Mouse (Mus musculus): ENCODE results near the gene Spint2. TPM values are rescaled to one million over a fixed set of nuclear protein-coding genes. Genes with fewer than 3 reads are reported as not detected.

Spint2 gene
- polyA plus RNA-seq, 1 experiment from 2014 or later, result 399 TPM

- peak overlapping the region; percentile 58 for H3K4me3 ChIP-seq (replicated peaks; ENCODE audit: low read length)
- WGBS, result 46% methylated on average over 9 of the region's 9 CpGs
- no peak overlapping the region for H3K27ac ChIP-seq (ENCODE audit: low read length)
- H3K9ac ChIP-seq (ENCODE audit: low read length), result peak overlapping the region; percentile 70; the same call in 1 of the 2 replicates
- no peaks in the 10 kb centered on the region for H3K36me3 ChIP-seq (ENCODE audit: control insufficient read depth, insufficient read depth, low read length)
- peaks cover 18% of the 10 kb centered on the region; the same call in 1 of the 2 replicates for H3K27me3 ChIP-seq (ENCODE audit: control insufficient read depth, insufficient read depth, low read length)
- H3K4me2 ChIP-seq (ENCODE audit: low read depth, low read length), result peak overlapping the region; percentile 97
- peaks cover 40% of the 10 kb centered on the region for H3K4me1 ChIP-seq (ENCODE audit: control insufficient read depth, insufficient read depth, low read length)
- ATAC-seq (ENCODE audit: insufficient read depth, low FRiP score), result no peak
- H3K9me3 ChIP-seq (replicated peaks; ENCODE audit: control insufficient read depth, low read length), result no peaks in the 10 kb centered on the region
Observed at GRCm38 (mm10) chr7:29305263-29305988, 23.7 kb upstream of the Spint2 start.

GRCm38 (mm10) chr7:29304463-29305262, 23.0 kb upstream of the Spint2 start:
- Histone ChIP-seq H3K4me1 (ENCODE audit: control insufficient read depth, insufficient read depth, low read length) (peaks cover 39% of the 10 kb centered on the region), H3K4me3 (replicated peaks; ENCODE audit: low read length) (peak overlapping the region; percentile 58), H3K4me2 (ENCODE audit: low read depth, low read length) (peak overlapping the region; percentile 97), H3K27me3 (ENCODE audit: control insufficient read depth, insufficient read depth, low read length) (peaks cover 18% of the 10 kb centered on the region; the same call in 1 of the 2 replicates), H3K27ac (ENCODE audit: low read length) (no peak overlapping the region), H3K9ac (ENCODE audit: low read length) (peak overlapping the region; percentile 70), H3K9me3 (replicated peaks; ENCODE audit: control insufficient read depth, low read length) (no peaks in the 10 kb centered on the region), H3K36me3 (ENCODE audit: control insufficient read depth, insufficient read depth, low read length) (no peaks in the 10 kb centered on the region)
- under 1% methylated on average over 48 of the region's 48 CpGs for WGBS
- ATAC-seq (ENCODE audit: insufficient read depth, low FRiP score), result no peak

GRCm38 (mm10) chr7:29303738-29304462, 22.2 kb upstream of the Spint2 start, which contains the start of gene Dpf1:
TSS of gene Dpf1 (plus strand) at chr7:29303951.
- peaks cover 32% of the 10 kb centered on the region for H3K4me1 ChIP-seq (ENCODE audit: control insufficient read depth, insufficient read depth, low read length)
- WGBS, result under 1% methylated on average over 65 of the region's 67 CpGs
- ATAC-seq (ENCODE audit: insufficient read depth, low FRiP score), result peak; percentile 88
- H3K4me3 ChIP-seq (replicated peaks; ENCODE audit: low read length), result peak within 1 kb of the TSS; percentile 58
- no peaks in the 10 kb centered on the region for H3K36me3 ChIP-seq (ENCODE audit: control insufficient read depth, insufficient read depth, low read length)
- H3K9me3 ChIP-seq (replicated peaks; ENCODE audit: control insufficient read depth, low read length), result no peaks in the 10 kb centered on the region
- no peak within 1 kb of the TSS for H3K27ac ChIP-seq (ENCODE audit: low read length)
- H3K27me3 ChIP-seq (ENCODE audit: control insufficient read depth, insufficient read depth, low read length), result peaks cover 16% of the 10 kb centered on the region; the same call in 1 of the 2 replicates
- peak within 1 kb of the TSS; percentile 70 for H3K9ac ChIP-seq (ENCODE audit: low read length)
- peak within 1 kb of the TSS; percentile 97 for H3K4me2 ChIP-seq (ENCODE audit: low read depth, low read length)

GRCm38 (mm10) chr7:29302641-29303040, 20.9 kb upstream of the Spint2 start:
- Histone ChIP-seq H3K9me3 (replicated peaks; ENCODE audit: control insufficient read depth, low read length) (no peaks in the 10 kb centered on the region), H3K4me3 (replicated peaks; ENCODE audit: low read length) (no peak overlapping the region), H3K9ac (ENCODE audit: low read length) (no peak overlapping the region), H3K27ac (ENCODE audit: low read length) (no peak overlapping the region), H3K4me1 (ENCODE audit: control insufficient read depth, insufficient read depth, low read length) (peaks cover 24% of the 10 kb centered on the region), H3K27me3 (ENCODE audit: control insufficient read depth, insufficient read depth, low read length) (peaks cover 16% of the 10 kb centered on the region; the same call in 1 of the 2 replicates), H3K4me2 (ENCODE audit: low read depth, low read length) (no peak overlapping the region), H3K36me3 (ENCODE audit: control insufficient read depth, insufficient read depth, low read length) (no peaks in the 10 kb centered on the region)
- ATAC-seq (ENCODE audit: insufficient read depth, low FRiP score), result no peak
- whole genome bisulfite sequencing, result 56% methylated on average over 7 of the region's 7 CpGs

DNA sequence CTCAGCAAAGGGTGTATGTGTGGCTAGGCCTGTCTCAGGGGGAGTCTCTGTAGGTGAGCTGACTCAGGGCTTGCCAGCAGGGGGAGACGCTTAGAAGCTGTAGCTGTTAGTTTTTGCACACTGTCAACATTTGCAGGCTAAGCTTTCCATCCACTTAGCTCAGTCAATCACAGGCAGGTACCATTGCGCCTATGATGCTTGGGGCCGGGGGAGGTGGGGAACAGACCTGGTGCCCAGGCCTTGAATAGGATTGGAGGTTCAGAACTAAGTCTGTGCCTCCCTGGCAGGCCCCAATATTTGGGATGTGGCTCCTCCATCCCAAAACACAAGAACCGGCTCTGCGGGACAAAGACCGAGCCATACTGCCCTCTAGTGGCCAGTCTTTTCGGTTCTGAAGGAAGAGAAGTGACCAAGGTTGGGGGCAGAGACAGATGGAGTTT, 19.4 kb upstream of the Spint2 start:
- Histone ChIP-seq H3K36me3 (ENCODE audit: control insufficient read depth, insufficient read depth, low read length) (no peaks in the 10 kb centered on the region), H3K9me3 (replicated peaks; ENCODE audit: control insufficient read depth, low read length) (no peaks in the 10 kb centered on the region), H3K4me1 (ENCODE audit: control insufficient read depth, insufficient read depth, low read length) (peaks cover 16% of the 10 kb centered on the region), H3K4me2 (ENCODE audit: low read depth, low read length) (no peak overlapping the region), H3K27me3 (ENCODE audit: control insufficient read depth, insufficient read depth, low read length) (peaks cover 16% of the 10 kb centered on the region; the same call in 1 of the 2 replicates), H3K4me3 (replicated peaks; ENCODE audit: low read length) (no peak overlapping the region), H3K27ac (ENCODE audit: low read length) (no peak overlapping the region), H3K9ac (ENCODE audit: low read length) (no peak overlapping the region)
- no peak for ATAC-seq (ENCODE audit: insufficient read depth, low FRiP score)
- WGBS, result 4% methylated on average over 7 of the region's 7 CpGs

GRCm38 (mm10) chr7:29296998-29297397, 15.3 kb upstream of the Spint2 start:
- 7% methylated on average over 10 of the region's 10 CpGs for WGBS

GRCm38 (mm10) chr7:29295861-29296647, 14.3 kb upstream of the Spint2 start:
- Histone ChIP-seq H3K4me1 (ENCODE audit: control insufficient read depth, insufficient read depth, low read length) (peaks cover 26% of the 10 kb centered on the region), H3K4me2 (ENCODE audit: low read depth, low read length) (no peak overlapping the region), H3K9me3 (replicated peaks; ENCODE audit: control insufficient read depth, low read length) (no peaks in the 10 kb centered on the region), H3K4me3 (replicated peaks; ENCODE audit: low read length) (no peak overlapping the region), H3K36me3 (ENCODE audit: control insufficient read depth, insufficient read depth, low read length) (no peaks in the 10 kb centered on the region), H3K27me3 (ENCODE audit: control insufficient read depth, insufficient read depth, low read length) (no peaks in the 10 kb centered on the region), H3K27ac (ENCODE audit: low read length) (no peak overlapping the region), H3K9ac (ENCODE audit: low read length) (no peak overlapping the region)
- 75% methylated on average over 24 of the region's 24 CpGs for WGBS
- ATAC-seq (ENCODE audit: insufficient read depth, low FRiP score), result no peak

More at GRCm38 (mm10) chr7:29296998-29297397, 15.3 kb upstream of the Spint2 start:
- no peak; the same call in 1 of the 2 replicates for ATAC-seq (ENCODE audit: insufficient read depth, low FRiP score)
- Histone ChIP-seq H3K36me3 (ENCODE audit: control insufficient read depth, insufficient read depth, low read length) (no peaks in the 10 kb centered on the region), H3K4me3 (replicated peaks; ENCODE audit: low read length) (no peak overlapping the region), H3K9me3 (replicated peaks; ENCODE audit: control insufficient read depth, low read length) (no peaks in the 10 kb centered on the region), H3K9ac (ENCODE audit: low read length) (no peak overlapping the region), H3K4me2 (ENCODE audit: low read depth, low read length) (no peak overlapping the region), H3K27me3 (ENCODE audit: control insufficient read depth, insufficient read depth, low read length) (no peaks in the 10 kb centered on the region; the same call in 1 of the 2 replicates), H3K27ac (ENCODE audit: low read length) (no peak overlapping the region), H3K4me1 (ENCODE audit: control insufficient read depth, insufficient read depth, low read length) (peaks cover 19% of the 10 kb centered on the region)

DNA sequence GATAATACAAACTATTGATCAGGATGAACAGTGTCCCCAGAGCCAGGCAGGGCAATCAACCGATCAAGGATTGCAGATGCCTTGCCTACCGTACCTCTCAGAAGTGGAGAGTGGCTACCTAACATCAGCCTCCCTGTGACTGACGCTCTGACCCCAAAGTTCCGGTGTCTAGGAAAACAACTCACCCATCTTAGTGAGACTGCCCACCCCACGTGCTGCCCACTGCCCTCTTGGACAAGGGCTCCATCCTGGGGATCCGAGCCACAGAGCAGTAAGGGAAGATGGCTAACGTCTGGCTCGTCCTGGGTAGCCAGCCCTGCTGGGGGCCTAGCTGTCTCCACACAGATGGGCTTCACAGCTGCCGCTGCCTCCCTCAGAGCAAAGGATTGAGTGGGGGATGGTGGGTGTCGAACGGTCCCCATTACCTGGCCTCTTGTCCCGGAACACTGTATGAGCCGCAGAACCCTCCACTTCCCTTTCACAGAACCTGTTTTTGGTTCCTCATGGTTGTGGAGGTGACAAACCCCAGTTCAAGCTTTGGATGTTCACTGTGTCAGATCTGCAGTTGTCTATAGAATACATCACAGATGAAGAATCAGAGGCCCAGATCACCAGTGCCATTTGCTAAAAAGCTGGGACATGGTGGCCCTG, 12.5 kb upstream of the Spint2 start:
- peaks cover 35% of the 10 kb centered on the region for H3K4me1 ChIP-seq (ENCODE audit: control insufficient read depth, insufficient read depth, low read length)
- H3K4me2 ChIP-seq (ENCODE audit: low read depth, low read length), result no peak overlapping the region
- WGBS, result 72% methylated on average over 13 of the region's 13 CpGs
- no peak overlapping the region for H3K9ac ChIP-seq (ENCODE audit: low read length)
- no peaks in the 10 kb centered on the region for H3K27me3 ChIP-seq (ENCODE audit: control insufficient read depth, insufficient read depth, low read length)
- no peak overlapping the region for H3K27ac ChIP-seq (ENCODE audit: low read length)
- ATAC-seq (ENCODE audit: insufficient read depth, low FRiP score), result no peak
- H3K4me3 ChIP-seq (replicated peaks; ENCODE audit: low read length), result no peak overlapping the region
- H3K36me3 ChIP-seq (ENCODE audit: control insufficient read depth, insufficient read depth, low read length), result no peaks in the 10 kb centered on the region
- no peaks in the 10 kb centered on the region for H3K9me3 ChIP-seq (replicated peaks; ENCODE audit: control insufficient read depth, low read length)

Data from stomach, embryonic 16.5 days (tissue).